Mouse (Mus musculus) spleen, embryonic (tissue): Measurements from ENCODE around the gene Apoc1.

Experiments
- CTCF ChIA-PET: fragments of 350-600 bp; sonication (Branson Sonifier 250); formaldehyde crosslinking; loops from one replicate; lab custom pipeline; 2022; lab: Charles Lee

The Apoc1 gene

DNA sequence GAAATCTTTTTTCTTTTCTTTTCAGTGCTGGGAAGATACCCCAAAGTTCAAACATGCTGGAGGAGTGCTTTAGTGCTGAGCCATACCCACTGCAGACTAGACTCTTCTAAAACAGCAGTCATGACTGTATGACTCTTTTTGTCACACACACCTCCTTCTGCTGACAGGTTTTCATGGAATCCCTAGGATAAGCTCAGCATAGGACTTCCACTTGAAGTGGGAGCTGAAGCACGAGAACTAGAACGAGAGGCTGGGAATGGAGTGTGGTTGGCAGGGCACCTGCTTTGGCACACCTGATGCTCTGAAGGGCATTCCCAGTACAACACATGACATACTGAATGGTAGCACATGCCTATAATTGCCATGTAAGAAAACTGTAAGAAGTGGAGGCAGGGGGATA lies 39.8 kb downstream of the Apoc1 start:
- CTCF ChIA-PET = interaction anchor here (0.6 kb wide), 1 partner anchor 52 kb away, joined by 4 read pairs; no protein-coding TSS in a partner anchor

DNA sequence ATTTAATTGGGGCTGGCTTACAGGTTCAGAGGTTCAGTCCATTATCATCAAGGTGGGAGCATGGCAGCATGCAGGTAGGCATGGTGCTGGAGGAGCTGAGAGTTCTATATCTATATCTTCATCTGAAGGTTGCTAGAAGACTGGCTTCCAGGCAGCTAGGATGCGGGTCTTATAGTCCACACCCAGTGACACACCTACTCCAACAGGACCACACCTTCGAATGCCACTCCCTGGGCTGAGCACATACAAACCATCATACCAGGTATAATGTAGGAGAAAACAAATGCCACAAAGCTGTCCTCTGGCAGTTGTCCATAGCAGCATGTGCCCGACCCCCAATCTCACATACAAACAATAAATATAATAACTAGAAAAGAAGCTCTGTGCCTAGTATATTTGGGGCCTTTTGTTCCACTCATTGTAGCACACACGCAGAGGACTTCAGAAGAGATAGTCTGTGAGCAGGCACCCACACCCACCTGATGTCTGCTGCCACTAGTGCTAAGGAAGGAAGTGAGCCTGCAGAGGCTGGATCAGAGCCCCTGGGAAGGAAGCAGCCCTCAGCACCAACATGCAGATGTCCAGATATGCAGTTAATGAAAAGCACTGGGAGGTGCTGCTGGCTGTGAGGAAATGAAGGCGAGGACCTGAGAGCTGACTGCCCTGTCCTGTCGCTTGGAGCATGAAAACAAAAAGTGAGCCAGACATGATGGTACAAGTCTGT lies 41.2 kb downstream of the Apoc1 start:
- CTCF ChIA-PET = interaction anchor here (0.6 to 1.1 kb wide), 2 partner anchors 62 to 176 kb away, joined by 3 to 6 read pairs; no protein-coding TSS in a partner anchor

DNA sequence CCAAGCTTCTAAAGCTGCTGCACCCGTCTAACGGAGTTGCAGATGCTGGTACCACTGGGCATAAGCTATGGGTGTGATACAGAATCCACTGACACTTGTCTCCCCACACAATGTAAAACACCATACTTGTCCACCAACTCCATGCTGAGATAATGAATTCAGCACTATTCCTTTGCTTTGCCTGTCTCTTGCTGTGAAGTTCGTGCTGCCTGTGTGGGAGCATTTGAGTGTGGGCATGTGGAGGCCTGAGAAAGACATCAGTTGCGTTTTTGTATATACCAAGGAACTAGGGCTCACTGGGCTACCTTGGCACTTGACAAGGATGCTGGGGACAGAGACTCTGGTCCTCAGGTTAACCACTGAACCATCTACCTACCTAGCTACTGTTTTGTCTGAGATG lies 51.2 kb downstream of the Apoc1 start:
- CTCF ChIA-PET = no interaction called here
